Mouse (Mus musculus): ENCODE data around the gene Slc25a12. TPM values are rescaled to one million over a fixed set of nuclear protein-coding genes. Genes with fewer than 3 reads are reported as not detected.

Gene Slc25a12
- total and polyA plus RNA-seq, 2 experiments = 13.6 to 13.7 TPM

DNA sequence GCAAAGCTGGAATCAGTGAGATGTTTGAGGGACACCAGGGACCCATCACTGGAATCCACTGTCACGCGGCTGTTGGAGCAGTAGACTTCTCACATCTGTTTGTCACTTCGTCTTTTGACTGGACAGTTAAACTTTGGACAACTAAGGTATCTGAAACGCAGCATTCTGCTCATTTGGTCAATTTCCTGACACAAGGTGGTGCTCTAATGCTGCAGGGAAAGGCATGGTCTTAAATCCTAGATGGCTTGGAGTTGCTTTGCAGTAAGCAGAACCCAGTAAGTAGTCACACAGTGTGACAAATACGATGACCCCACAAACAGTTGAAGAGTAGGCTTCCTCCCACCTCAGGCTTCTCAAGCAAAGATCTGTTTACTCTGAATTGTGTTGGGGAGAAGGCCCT lies 116.7 kb downstream of the Slc25a12 start:
- no peak overlapping the region for H3K9ac ChIP-seq (ENCODE audit: low read depth, low read length)
- peaks cover 21% of the 10 kb centered on the region for H3K36me3 ChIP-seq (ENCODE audit: control insufficient read depth, insufficient read depth, low read length)
- peak; percentile 77 for DNase-seq (ENCODE audit: extremely low read depth, low read depth, low spot score)
- H3K27me3 ChIP-seq (ENCODE audit: control insufficient read depth, insufficient read depth, low read length) = no peaks in the 10 kb centered on the region
- H3K4me3 ChIP-seq (ENCODE audit: insufficient read depth, low read depth, low read length) = no peak overlapping the region
- TF ChIP-seq POLR2A (IDR thresholded peaks at IDR 0.05; ENCODE audit: extremely low read depth, insufficient read depth, low read length) (no peak), CTCF (IDR thresholded peaks at IDR 0.05; ENCODE audit: low read depth, low read length) (no peak)
- H3K27ac ChIP-seq (replicated peaks; ENCODE audit: insufficient read depth, low read depth, low read length) = 0 out of 2 replicates have a peak overlapping the region, but pooled peaks have one; percentile 7
- peaks cover 24% of the 10 kb centered on the region for H3K4me1 ChIP-seq (ENCODE audit: control insufficient read depth, insufficient read depth, low read length)
- H3K79me2 ChIP-seq (ENCODE audit: control insufficient read depth, insufficient read depth, low read length) = no peaks in the 10 kb centered on the region; the same call in 1 of the 2 replicates
- WGBS = 50% methylated on average over 5 of the region's 5 CpGs

DNA sequence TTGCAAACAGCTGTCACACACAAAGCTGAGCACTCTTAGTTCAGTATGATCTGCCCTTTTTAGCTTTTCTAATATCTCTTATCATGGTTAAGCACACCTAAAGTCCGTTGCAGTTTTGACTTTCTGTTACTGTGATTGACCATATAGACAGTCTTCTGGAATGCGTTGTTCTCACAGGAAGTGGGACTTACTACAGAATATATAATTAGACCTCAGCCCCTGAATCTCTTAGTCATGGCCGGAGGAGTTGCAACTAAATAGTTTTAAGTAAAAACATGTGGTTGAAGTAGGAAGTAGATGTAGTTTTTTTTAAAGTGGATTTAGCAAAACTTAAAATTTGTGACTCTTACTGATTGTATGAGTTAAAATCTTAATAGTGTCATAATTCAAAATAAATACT lies 119.5 kb downstream of the Slc25a12 start:
- Histone ChIP-seq H3K27me3 (ENCODE audit: control insufficient read depth, insufficient read depth, low read length) (no peaks in the 10 kb centered on the region), H3K4me3 (ENCODE audit: insufficient read depth, low read depth, low read length) (no peak overlapping the region), H3K36me3 (ENCODE audit: control insufficient read depth, insufficient read depth, low read length) (peaks cover 21% of the 10 kb centered on the region), H3K4me1 (ENCODE audit: control insufficient read depth, insufficient read depth, low read length) (peaks cover 13% of the 10 kb centered on the region; the same call in 1 of the 2 replicates), H3K9ac (ENCODE audit: low read depth, low read length) (no peak overlapping the region), H3K27ac (replicated peaks; ENCODE audit: insufficient read depth, low read depth, low read length) (no peak overlapping the region), H3K79me2 (ENCODE audit: control insufficient read depth, insufficient read depth, low read length) (no peaks in the 10 kb centered on the region; the same call in 1 of the 2 replicates)
- TF ChIP-seq CTCF (IDR thresholded peaks at IDR 0.05; ENCODE audit: low read depth, low read length) = no peak
- TF ChIP-seq POLR2A (IDR thresholded peaks at IDR 0.05; ENCODE audit: extremely low read depth, insufficient read depth, low read length) = no peak
- no peak for DNase-seq (ENCODE audit: extremely low read depth, low read depth, low spot score)
- WGBS = 77% methylated on average over 3 of the region's 3 CpGs

DNA sequence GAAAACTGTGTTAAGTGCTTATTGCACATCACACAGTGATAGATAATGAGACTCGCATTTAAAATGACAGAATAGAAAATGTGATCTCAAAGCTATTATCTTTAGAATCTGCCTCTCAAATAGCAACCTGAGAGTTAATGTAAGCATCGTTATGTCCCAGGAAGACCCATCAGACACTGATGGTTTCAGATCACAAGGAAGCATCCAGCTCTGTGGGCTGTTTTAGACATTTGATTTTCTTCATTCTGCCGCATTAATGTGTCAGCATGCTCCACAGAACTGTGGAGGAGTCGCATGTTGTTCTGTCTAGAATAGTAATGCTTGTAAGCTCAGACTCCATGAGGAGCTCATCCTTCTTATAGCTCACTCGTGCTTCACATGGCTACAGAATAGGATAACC lies 121.5 kb downstream of the Slc25a12 start:
- no peak for TF ChIP-seq CTCF (IDR thresholded peaks at IDR 0.05; ENCODE audit: low read depth, low read length)
- no peak for TF ChIP-seq POLR2A (IDR thresholded peaks at IDR 0.05; ENCODE audit: extremely low read depth, insufficient read depth, low read length)
- Histone ChIP-seq H3K4me1 (ENCODE audit: control insufficient read depth, insufficient read depth, low read length) (peaks cover 5% of the 10 kb centered on the region; the same call in 1 of the 2 replicates), H3K27ac (replicated peaks; ENCODE audit: insufficient read depth, low read depth, low read length) (no peak overlapping the region), H3K27me3 (ENCODE audit: control insufficient read depth, insufficient read depth, low read length) (no peaks in the 10 kb centered on the region), H3K9ac (ENCODE audit: low read depth, low read length) (no peak overlapping the region), H3K36me3 (ENCODE audit: control insufficient read depth, insufficient read depth, low read length) (peaks cover 19% of the 10 kb centered on the region), H3K4me3 (ENCODE audit: insufficient read depth, low read depth, low read length) (no peak overlapping the region), H3K79me2 (ENCODE audit: control insufficient read depth, insufficient read depth, low read length) (no peaks in the 10 kb centered on the region; the same call in 1 of the 2 replicates)
- DNase-seq (ENCODE audit: extremely low read depth, low read depth, low spot score) = no peak
- 94% methylated on average over 5 of the region's 5 CpGs for WGBS

- H3K79me2 ChIP-seq (ENCODE audit: control insufficient read depth, insufficient read depth, low read length) = no peaks in the 10 kb centered on the region; the same call in 1 of the 2 replicates
- H3K36me3 ChIP-seq (ENCODE audit: control insufficient read depth, insufficient read depth, low read length) = peaks cover 18% of the 10 kb centered on the region
- DNase-seq (ENCODE audit: extremely low read depth, low read depth, low spot score) = peak; percentile 18
- no peak overlapping the region for H3K4me3 ChIP-seq (ENCODE audit: insufficient read depth, low read depth, low read length)
- H3K27me3 ChIP-seq (ENCODE audit: control insufficient read depth, insufficient read depth, low read length) = no peaks in the 10 kb centered on the region
- H3K9ac ChIP-seq (ENCODE audit: low read depth, low read length) = no peak overlapping the region
- WGBS = 81% methylated on average over 3 of the region's 3 CpGs
- TF ChIP-seq CTCF (IDR thresholded peaks at IDR 0.05; ENCODE audit: low read depth, low read length) = no peak
- TF ChIP-seq POLR2A (IDR thresholded peaks at IDR 0.05; ENCODE audit: extremely low read depth, insufficient read depth, low read length) = no peak
- no peak overlapping the region for H3K27ac ChIP-seq (replicated peaks; ENCODE audit: insufficient read depth, low read depth, low read length)
- H3K4me1 ChIP-seq (ENCODE audit: control insufficient read depth, insufficient read depth, low read length) = peaks cover 3% of the 10 kb centered on the region; the same call in 1 of the 2 replicates
Observed at GRCm38 (mm10) chr2:71245416-71245815, 122.1 kb downstream of the Slc25a12 start.

- Histone ChIP-seq H3K4me1 (ENCODE audit: control insufficient read depth, insufficient read depth, low read length) (peaks cover 3% of the 10 kb centered on the region; the same call in 1 of the 2 replicates), H3K79me2 (ENCODE audit: control insufficient read depth, insufficient read depth, low read length) (no peaks in the 10 kb centered on the region; the same call in 1 of the 2 replicates), H3K27me3 (ENCODE audit: control insufficient read depth, insufficient read depth, low read length) (no peaks in the 10 kb centered on the region), H3K36me3 (ENCODE audit: control insufficient read depth, insufficient read depth, low read length) (peaks cover 16% of the 10 kb centered on the region), H3K9ac (ENCODE audit: low read depth, low read length) (no peak overlapping the region), H3K27ac (replicated peaks; ENCODE audit: insufficient read depth, low read depth, low read length) (no peak overlapping the region), H3K4me3 (ENCODE audit: insufficient read depth, low read depth, low read length) (no peak overlapping the region)
- 88% methylated on average over 7 of the region's 7 CpGs for whole genome bisulfite sequencing
- TF ChIP-seq POLR2A (IDR thresholded peaks at IDR 0.05; ENCODE audit: extremely low read depth, insufficient read depth, low read length) (no peak), CTCF (IDR thresholded peaks at IDR 0.05; ENCODE audit: low read depth, low read length) (no peak)
- DNase-seq (ENCODE audit: extremely low read depth, low read depth, low spot score) = no peak
Observed at GRCm38 (mm10) chr2:71244807-71245206, 122.7 kb downstream of the Slc25a12 start.

- Histone ChIP-seq H3K4me1 (ENCODE audit: control insufficient read depth, insufficient read depth, low read length) (peaks cover 3% of the 10 kb centered on the region; the same call in 1 of the 2 replicates), H3K36me3 (ENCODE audit: control insufficient read depth, insufficient read depth, low read length) (peaks cover 10% of the 10 kb centered on the region), H3K79me2 (ENCODE audit: control insufficient read depth, insufficient read depth, low read length) (no peaks in the 10 kb centered on the region; the same call in 1 of the 2 replicates), H3K27ac (replicated peaks; ENCODE audit: insufficient read depth, low read depth, low read length) (peak overlapping the region; percentile 26; the same call in 1 of the 2 replicates), H3K4me3 (ENCODE audit: insufficient read depth, low read depth, low read length) (no peak overlapping the region), H3K27me3 (ENCODE audit: control insufficient read depth, insufficient read depth, low read length) (no peaks in the 10 kb centered on the region), H3K9ac (ENCODE audit: low read depth, low read length) (peak overlapping the region; percentile 35; the same call in 1 of the 2 replicates)
- 80% methylated on average over 9 of the region's 9 CpGs for WGBS
- no peak for DNase-seq (ENCODE audit: extremely low read depth, low read depth, low spot score)
- TF ChIP-seq CTCF (IDR thresholded peaks at IDR 0.05; ENCODE audit: low read depth, low read length) (no peak), POLR2A (IDR thresholded peaks at IDR 0.05; ENCODE audit: extremely low read depth, insufficient read depth, low read length) (no peak)
Observed at GRCm38 (mm10) chr2:71243058-71243672, 124.4 kb downstream of the Slc25a12 start.
